Mouse (Mus musculus): ENCODE data around the gene Tmem167b. TPM values are rescaled to one million over a fixed set of nuclear protein-coding genes. Genes with fewer than 3 reads are reported as not detected.

The Tmem167b gene
- polyA plus RNA-seq, 1 experiment from 2014 or later: 29.7 TPM

Small RNAs within 50 kb of the gene (microRNA-seq; reads per million reads assigned to microRNA genes)
- not detected for gene Gm22860

Other genes starting within 250 kb of the Tmem167b start
- 41.5 and 48.0 TPM in 2 replicates for gene Mybphl, start 197.6 kb downstream of the Tmem167b start, polyA plus RNA-seq (2015; fragmentation: Nextera tagmentation; extraction: Ambion mirVana)
- 17.1 and 23.1 TPM in 2 replicates for gene Psrc1, start 178.6 kb downstream of the Tmem167b start, polyA plus RNA-seq (2015; fragmentation: Nextera tagmentation; extraction: Ambion mirVana)
- 2.4 and 3.6 TPM in 2 replicates for gene Celsr2, start 146.9 kb downstream of the Tmem167b start, polyA plus RNA-seq (2015; fragmentation: Nextera tagmentation; extraction: Ambion mirVana)
- gene Sars, start 117.3 kb downstream of the Tmem167b start, polyA plus RNA-seq (2015; fragmentation: Nextera tagmentation; extraction: Ambion mirVana): 79.7 and 80.9 TPM in 2 replicates
- gene 1700013F07Rik, start 28.3 kb downstream of the Tmem167b start, polyA plus RNA-seq (2015; fragmentation: Nextera tagmentation; extraction: Ambion mirVana): 0.19 TPM in 1 of 2 replicates, not detected in the other
- 1.0 and 1.7 TPM in 2 replicates for gene 5330417C22Rik, start 25.9 kb downstream of the Tmem167b start, polyA plus RNA-seq (2015; fragmentation: Nextera tagmentation; extraction: Ambion mirVana)
- 24.6 and 24.7 TPM in 2 replicates for gene Taf13, start 9.2 kb upstream of the Tmem167b start, polyA plus RNA-seq (2015; fragmentation: Nextera tagmentation; extraction: Ambion mirVana)
- 7.0 and 8.8 TPM in 2 replicates for gene Wdr47, start 28.8 kb upstream of the Tmem167b start, polyA plus RNA-seq (2015; fragmentation: Nextera tagmentation; extraction: Ambion mirVana)
- gene Clcc1, start 91.4 kb upstream of the Tmem167b start, polyA plus RNA-seq (2015; fragmentation: Nextera tagmentation; extraction: Ambion mirVana): 50.3 and 50.9 TPM in 2 replicates
- 25.0 and 27.6 TPM in 2 replicates for gene Gpsm2, start 159.8 kb upstream of the Tmem167b start, polyA plus RNA-seq (2015; fragmentation: Nextera tagmentation; extraction: Ambion mirVana)
- 0.04 TPM in 1 of 2 replicates, not detected in the other for gene Aknad1, start 177.2 kb upstream of the Tmem167b start, polyA plus RNA-seq (2015; fragmentation: Nextera tagmentation; extraction: Ambion mirVana)